Mouse (Mus musculus): Measurements from ENCODE around the gene Tmem160.

Tmem160 gene

GRCm38 (mm10) chr7:16452587-16453073 is at the start of gene Tmem160:
Tmem160 (plus strand) TSS chr7:16452779.
- peak; percentile 94 for DNase-seq

GRCm38 (mm10) chr7:16402968-16403948 is 49.3 kb upstream of the Tmem160 start:
- DNase-seq, result peak; percentile 39

- DNase-seq, result peak; percentile 39
These were observed 48.1 kb upstream of the Tmem160 start for GRCm38 (mm10) chr7:16404315-16405072.

GRCm38 (mm10) chr7:16405073-16405455 is 47.5 kb upstream of the Tmem160 start:
- DNase-seq, result peak; percentile 62

- peak; percentile 42 for DNase-seq
These were observed 46.8 kb upstream of the Tmem160 start for GRCm38 (mm10) chr7:16405516-16406351.

GRCm38 (mm10) chr7:16406978-16407377 is 45.6 kb upstream of the Tmem160 start:
- DNase-seq, result no peak

GRCm38 (mm10) chr7:16411100-16411499 is 41.5 kb upstream of the Tmem160 start:
- no peak for DNase-seq

GRCm38 (mm10) chr7:16412220-16412896 is 40.2 kb upstream of the Tmem160 start:
- no peak for DNase-seq

GRCm38 (mm10) chr7:16412930-16413329 is 39.6 kb upstream of the Tmem160 start:
- no peak for DNase-seq

GRCm38 (mm10) chr7:16415426-16415825 is 37.2 kb upstream of the Tmem160 start:
- no peak for DNase-seq

GRCm38 (mm10) chr7:16417141-16417771 is 35.3 kb upstream of the Tmem160 start:
- no peak for DNase-seq

GRCm38 (mm10) chr7:16418713-16419112 is 33.9 kb upstream of the Tmem160 start:
- no peak for DNase-seq

- DNase-seq, result no peak
These were observed 32.0 kb upstream of the Tmem160 start for GRCm38 (mm10) chr7:16420493-16421118.

- no peak for DNase-seq
These were observed 30.2 kb upstream of the Tmem160 start for GRCm38 (mm10) chr7:16422222-16422856.

- no peak for DNase-seq
These were observed 28.8 kb upstream of the Tmem160 start for GRCm38 (mm10) chr7:16423731-16424130.

- no peak for DNase-seq
These were observed 26.9 kb upstream of the Tmem160 start for GRCm38 (mm10) chr7:16425721-16426120.

GRCm38 (mm10) chr7:16426129-16426729 is 26.4 kb upstream of the Tmem160 start:
- DNase-seq, result peak; percentile 71

GRCm38 (mm10) chr7:16433352-16433971 is 19.1 kb upstream of the Tmem160 start:
- no peak for DNase-seq

GRCm38 (mm10) chr7:16435088-16435487 is 17.5 kb upstream of the Tmem160 start:
- DNase-seq, result no peak

GRCm38 (mm10) chr7:16441241-16441640 is 11.3 kb upstream of the Tmem160 start:
- DNase-seq, result no peak

All from cerebellum, adult 9-11 months (tissue).